ENCODE assay signal across 33 mouse cellular contexts in the genomic region with DNA sequence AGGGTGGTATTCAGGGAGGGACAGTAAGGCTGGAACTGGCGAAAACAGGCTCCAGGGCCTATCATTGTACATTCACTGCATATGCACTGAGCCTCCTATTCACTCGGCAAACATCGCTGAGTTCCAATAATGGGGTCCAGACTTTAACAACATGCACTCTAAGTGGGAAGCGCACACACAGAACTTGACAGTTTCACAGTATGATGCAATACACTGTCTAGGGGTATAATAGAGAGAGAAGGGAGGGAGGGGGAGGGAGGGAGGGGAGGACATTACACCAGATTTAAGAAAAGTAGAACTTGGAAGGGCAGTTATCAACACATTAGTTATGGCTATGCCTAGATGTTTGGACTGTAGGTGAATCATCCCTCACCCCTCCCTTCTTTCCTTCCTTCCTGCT. TPM values are rescaled to one million over a fixed set of nuclear protein-coding genes. Genes with fewer than 3 reads are reported as not detected.
DNase-seq lines count a peak whose midpoint lies in the region; ATAC-seq and TF ChIP-seq lines count a peak whose summit lies in the region.
"Had no signal": no experiment of that assay in that cellular context is flagged by ENCODE, and none has a peak within 500 bp of the region (broad histone marks: within the 10 kb centered on the region; RNA-seq: fewer than 3 reads in every experiment).

No protein-coding gene starts in this region.

- no peak overlapping the region for H3K27ac ChIP-seq in forebrain, embryonic 12.5 days
- no peak overlapping the region for H3K27ac ChIP-seq in forebrain, embryonic 15.5 days (replicated peaks)
- no peak overlapping the region for H3K27ac ChIP-seq in midbrain, embryonic 11.5 days (ENCODE audit: low read depth, low read length)
- H3K27ac ChIP-seq: embryonic facial prominence, embryonic 12.5 days; forebrain, embryonic 13.5 days; gastrocnemius, adult 2 months; heart, embryonic 13.5 days; hindbrain, embryonic 15.5 days; kidney, postnatal 0 days; limb, embryonic 10.5 days; limb, embryonic 15.5 days; liver, embryonic 13.5 days; macrophage; neural tube, embryonic 12.5 days had no signal

- no peak for TF ChIP-seq POLR2A in brain, embryonic 14.5 days (IDR thresholded peaks at IDR 0.05; ENCODE audit: borderline replicate concordance, extremely low read depth, insufficient read depth, insufficient read length, poor library complexity, severe bottlenecking)

- H3K4me3 ChIP-seq in forebrain, embryonic 12.5 days (replicated peaks) = no peak overlapping the region
- no peak overlapping the region for H3K4me3 ChIP-seq in forebrain, embryonic 15.5 days
- no peak overlapping the region for H3K4me3 ChIP-seq in midbrain, embryonic 11.5 days (ENCODE audit: low read depth, low read length)
- H3K4me3 ChIP-seq: embryonic facial prominence, embryonic 12.5 days; forebrain, embryonic 13.5 days; gastrocnemius, adult 2 months; heart, embryonic 13.5 days; hindbrain, embryonic 15.5 days; limb, embryonic 10.5 days; limb, embryonic 15.5 days; liver, embryonic 13.5 days; midbrain, embryonic 10.5 days; neural tube, embryonic 12.5 days had no signal

- 0 out of 2 replicates have a peak, but pooled peaks have one; percentile 23 for ATAC-seq in forebrain, embryonic 12.5 days (ENCODE audit: low FRiP score)
- no peak for ATAC-seq in forebrain, embryonic 15.5 days (replicated peaks)
- ATAC-seq in megakaryocyte progenitor cell, adult 5-6 weeks (replicated peaks; ENCODE audit: poor library complexity) = peak; percentile 68
- no peak for ATAC-seq in midbrain, embryonic 11.5 days (ENCODE audit: low FRiP score)
- ATAC-seq: forebrain, embryonic 13.5 days; midbrain, embryonic 16.5 days had no signal

- no peak overlapping the region for H3K9ac ChIP-seq in forebrain, embryonic 12.5 days
- no peak overlapping the region for H3K9ac ChIP-seq in forebrain, embryonic 15.5 days (replicated peaks)
- no peak overlapping the region for H3K9ac ChIP-seq in midbrain, embryonic 11.5 days (ENCODE audit: low read length)
- H3K9ac ChIP-seq: embryonic facial prominence, embryonic 12.5 days; forebrain, embryonic 13.5 days; heart, embryonic 13.5 days; hindbrain, embryonic 15.5 days; limb, embryonic 15.5 days; liver, embryonic 13.5 days; neural tube, embryonic 12.5 days had no signal

- H3K4me2 ChIP-seq in forebrain, embryonic 12.5 days = no peak overlapping the region
- H3K4me2 ChIP-seq in forebrain, embryonic 15.5 days (replicated peaks) = no peak overlapping the region
- no peak overlapping the region for H3K4me2 ChIP-seq in midbrain, embryonic 11.5 days
- H3K4me2 ChIP-seq: embryonic facial prominence, embryonic 12.5 days; forebrain, embryonic 13.5 days; heart, embryonic 13.5 days; hindbrain, embryonic 15.5 days; limb, embryonic 15.5 days; liver, embryonic 13.5 days; neural tube, embryonic 12.5 days had no signal

- H3K27me3 ChIP-seq in forebrain, embryonic 12.5 days = peaks cover 89% of the 10 kb centered on the region
- peaks cover 34% of the 10 kb centered on the region; the same call in 1 of the 2 replicates for H3K27me3 ChIP-seq in forebrain, embryonic 15.5 days
- peaks cover 86% of the 10 kb centered on the region for H3K27me3 ChIP-seq in midbrain, embryonic 11.5 days (ENCODE audit: control insufficient read depth, insufficient read depth, low read length)
- H3K27me3 ChIP-seq: CH12.LX had no signal

- H3K4me1 ChIP-seq in forebrain, embryonic 12.5 days = peaks cover 30% of the 10 kb centered on the region
- peaks cover 6% of the 10 kb centered on the region for H3K4me1 ChIP-seq in forebrain, embryonic 15.5 days
- H3K4me1 ChIP-seq in midbrain, embryonic 11.5 days (ENCODE audit: control insufficient read depth, insufficient read depth, low read length) = peaks cover 6% of the 10 kb centered on the region; the same call in 1 of the 2 replicates
- H3K4me1 ChIP-seq: embryonic facial prominence, embryonic 12.5 days; limb, embryonic 15.5 days had no signal

- no peaks in the 10 kb centered on the region for H3K9me3 ChIP-seq in forebrain, embryonic 12.5 days
- no peaks in the 10 kb centered on the region for H3K9me3 ChIP-seq in forebrain, embryonic 15.5 days
- no peaks in the 10 kb centered on the region for H3K9me3 ChIP-seq in midbrain, embryonic 11.5 days (ENCODE audit: control insufficient read depth, low read length)
- H3K9me3 ChIP-seq: embryonic facial prominence, embryonic 12.5 days; forebrain, embryonic 13.5 days; G1E; heart, embryonic 13.5 days; hindbrain, embryonic 15.5 days; limb, embryonic 10.5 days; limb, embryonic 15.5 days; liver, embryonic 13.5 days; midbrain, embryonic 10.5 days; neural tube, embryonic 12.5 days had no signal

- no peak for TF ChIP-seq CTCF in brain, embryonic 14.5 days (IDR thresholded peaks at IDR 0.05; ENCODE audit: borderline replicate concordance, extremely low read depth, insufficient read depth, insufficient read length)

- DNase-seq in ES-CJ7 (ENCODE audit: low read depth, low spot score) = peak; percentile 14
- DNase-seq in brain, embryonic 14.5 days (ENCODE audit: low read depth) = peak; percentile 3
- no peak for DNase-seq in midbrain, embryonic 11.5 days (ENCODE audit: low spot score, missing footprints)
- no peak for DNase-seq in right cerebral cortex, adult 2 months (ENCODE audit: low spot score in 2 of 2)
- DNase-seq: adrenal gland, postnatal 25 days; B cell, adult 2 months; cerebellum, adult 8-10 months; cerebellum, postnatal 25 days; embryo, embryonic 11 days; gastrocnemius, adult 2 months; heart, postnatal 10 days; kidney, postnatal 4 days; liver, embryonic 13.5 days; lung, adult 2 months; lung, postnatal 10 days; right cerebral cortex, postnatal 25 days; thymus, postnatal 14 days had no signal

- WGBS in forebrain, embryonic 12.5 days = 74% methylated on average over 4 of the region's 4 CpGs
- WGBS in forebrain, embryonic 15.5 days = 44% methylated on average over 4 of the region's 4 CpGs
- WGBS in midbrain, embryonic 11.5 days = 72% methylated on average over 4 of the region's 4 CpGs

- no peaks in the 10 kb centered on the region for H3K36me3 ChIP-seq in forebrain, embryonic 12.5 days (replicated peaks)
- H3K36me3 ChIP-seq in forebrain, embryonic 15.5 days = no peaks in the 10 kb centered on the region
- H3K36me3 ChIP-seq in midbrain, embryonic 11.5 days (ENCODE audit: control insufficient read depth, insufficient read depth, low read length) = no peaks in the 10 kb centered on the region
- H3K36me3 ChIP-seq: embryonic facial prominence, embryonic 12.5 days; G1E; hindbrain, embryonic 15.5 days; limb, embryonic 10.5 days; limb, embryonic 15.5 days; liver, embryonic 13.5 days; midbrain, embryonic 10.5 days; neural tube, embryonic 12.5 days had no signal

RNA-seq across cellular contexts. Expression of a gene that starts 29.6 kb away (rescaled TPM):
- 56.4 and 62.4 TPM in 2 replicates for polyA plus RNA-seq in forebrain, embryonic 12.5 days (2016; fragmentation: Nextera tagmentation; extraction: Ambion mirVana)
- polyA plus RNA-seq in forebrain, embryonic 15.5 days (2015; fragmentation: Nextera tagmentation; extraction: Ambion mirVana) = 33.7 and 38.2 TPM in 2 replicates
- 43.6 and 57.9 TPM in 2 replicates for polyA plus RNA-seq in brain, embryonic 14.5 days (2012; rRNA removed)
- 22.4 and 26.4 TPM in 2 replicates for total RNA-seq in megakaryocyte progenitor cell, adult 5-6 weeks (2015)
- 38.4 and 41.0 TPM in 2 replicates for total RNA-seq in megakaryocyte progenitor cell, adult 5-6 weeks (2017)
- polyA plus RNA-seq in midbrain, embryonic 11.5 days (2014; fragmentation: Nextera tagmentation; extraction: Ambion mirVana) = 29.4 and 30.1 TPM in 2 replicates

RNA-seq across cellular contexts. Expression of a gene that starts 59.2 kb away (rescaled TPM):
- polyA plus RNA-seq in forebrain, embryonic 12.5 days (2016; fragmentation: Nextera tagmentation; extraction: Ambion mirVana) = 2.8 and 3.0 TPM in 2 replicates
- polyA plus RNA-seq in forebrain, embryonic 15.5 days (2015; fragmentation: Nextera tagmentation; extraction: Ambion mirVana) = 3.6 and 5.1 TPM in 2 replicates
- polyA plus RNA-seq in brain, embryonic 14.5 days (2012; rRNA removed) = 8.2 and 12.7 TPM in 2 replicates
- 2.4 and 5.8 TPM in 2 replicates for total RNA-seq in megakaryocyte progenitor cell, adult 5-6 weeks (2015)
- total RNA-seq in megakaryocyte progenitor cell, adult 5-6 weeks (2017) = 0.92 and 1.3 TPM in 2 replicates
- polyA plus RNA-seq in midbrain, embryonic 11.5 days (2014; fragmentation: Nextera tagmentation; extraction: Ambion mirVana) = 1.1 and 1.8 TPM in 2 replicates

Comparison
In these comparisons a context has a peak if more than half of its experiments do, and no peak if none do; other contexts are left out.
1. ATAC-seq: peak in forebrain, embryonic 12.5 days (single experiment) and megakaryocyte progenitor cell, adult 5-6 weeks (single experiment); none in forebrain, embryonic 15.5 days (single experiment) and midbrain, embryonic 11.5 days (single experiment).
2. DNase-seq: peak in ES-CJ7 (single experiment) and brain, embryonic 14.5 days (single experiment); none in midbrain, embryonic 11.5 days (single experiment) and right cerebral cortex, adult 2 months (0 of 2).